9 mouse cellular contexts compared by ENCODE assay signal in the genomic region with DNA sequence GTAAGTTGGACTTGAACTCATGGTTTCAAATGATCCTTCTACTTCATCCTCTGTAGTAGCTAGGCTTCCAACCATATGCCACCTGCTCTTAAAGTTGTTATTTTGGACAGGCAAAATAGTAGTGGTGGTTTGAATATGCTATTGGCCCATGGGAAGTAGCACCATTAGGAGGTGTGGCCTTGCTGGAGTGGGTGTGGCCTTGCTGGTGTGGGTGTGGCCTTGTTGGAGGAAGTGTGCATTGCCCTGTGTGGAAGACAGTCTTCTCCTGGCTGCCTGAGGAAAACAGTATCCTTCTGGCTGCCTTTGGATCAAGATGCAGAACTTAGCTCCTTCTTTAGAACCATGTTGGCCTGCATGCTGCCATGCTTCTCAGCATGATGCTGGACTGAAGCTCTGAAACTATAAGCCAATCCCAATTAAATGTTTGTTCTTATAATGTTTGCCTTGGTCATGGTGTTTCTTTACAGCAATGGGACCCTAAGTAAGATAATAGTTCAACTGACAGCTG.
DNase-seq lines count a peak whose midpoint lies in the region.
"Had no signal": no experiment of that assay in that cellular context is flagged by ENCODE, and none has a peak within 500 bp of the region (broad histone marks: within the 10 kb centered on the region; RNA-seq: fewer than 3 reads in every experiment).

No protein-coding gene starts in this region.

- peak; percentile 42 for DNase-seq in lung, postnatal 36 days
- DNase-seq in lung, postnatal 25 days (ENCODE audit: low spot score): no peak
- peak; percentile 36 for DNase-seq in CD4-positive helper T cell, adult 2 months (ENCODE audit: low read depth, low spot score)
- DNase-seq in c-Kit-negative CD71-positive TER-119-positive erythroid progenitor cells, embryonic 14.5 days (ENCODE audit: low read depth, low spot score): peak; percentile 36
- DNase-seq in spleen, adult 18-20 months: peak; percentile 32 to 44
- no peak for DNase-seq in kidney, adult 8-10 months
- no peak for DNase-seq in testis, postnatal 10 days (ENCODE audit: low spot score)
- DNase-seq: cerebellum, postnatal 10 days; right cerebral cortex, postnatal 4 days had no signal

Comparison
In these comparisons a context has a peak if more than half of its experiments do, and no peak if none do; other contexts are left out.
1. DNase-seq: peak in lung, postnatal 36 days (single experiment), CD4-positive helper T cell, adult 2 months (single experiment), c-Kit-negative CD71-positive TER-119-positive erythroid progenitor cells, embryonic 14.5 days (single experiment) and spleen, adult 18-20 months (2 of 2); none in lung, postnatal 25 days (single experiment), kidney, adult 8-10 months (0 of 2) and testis, postnatal 10 days (single experiment).